Mouse (Mus musculus): ENCODE results near the gene Lpcat2b. TPM values are rescaled to one million over a fixed set of nuclear protein-coding genes. Genes with fewer than 3 reads are reported as not detected.
"Not testable (repeated sequence)": the region's sequence is repeated elsewhere in the genome, so short reads cannot be mapped to it uniquely, and the experiment has no call there.

The Lpcat2b gene
- not detected in 2 replicates for polyA plus RNA-seq (2014; fragmentation: Nextera tagmentation; extraction: Ambion mirVana)

GRCm38 (mm10) chr5:107431249-107431648 is at the start of gene Lpcat2b:
TSS of gene Lpcat2b (plus strand) at chr5:107431549.
- Histone ChIP-seq H3K27ac (ENCODE audit: low read depth) (no peak within 1 kb of the TSS), H3K4me2 (no peak within 1 kb of the TSS), H3K4me3 (ENCODE audit: low read depth, low read length) (no peak within 1 kb of the TSS), H3K9ac (no peak within 1 kb of the TSS), H3K27me3 (ENCODE audit: insufficient read depth, low read length) (no peaks in the 10 kb centered on the region), H3K36me3 (ENCODE audit: insufficient read depth) (no peaks in the 10 kb centered on the region), H3K4me1 (ENCODE audit: insufficient read depth) (no peaks in the 10 kb centered on the region), H3K9me3 (ENCODE audit: low read depth, low read length) (no peaks in the 10 kb centered on the region)
- ATAC-seq (ENCODE audit: insufficient read depth), result no peak
- no peak for TF ChIP-seq CTCF (IDR thresholded peaks at IDR 0.05; ENCODE audit: low read depth)
- no peak for DNase-seq
- WGBS, result 74% methylated on average over 3 of the region's 3 CpGs

GRCm38 (mm10) chr5:107386448-107386847 is 44.9 kb upstream of the Lpcat2b start:
- H3K4me3 ChIP-seq (ENCODE audit: low read depth, low read length); H3K9ac ChIP-seq; H3K27ac ChIP-seq (ENCODE audit: low read depth); H3K4me2 ChIP-seq; H3K9me3 ChIP-seq (ENCODE audit: low read depth, low read length); ATAC-seq (ENCODE audit: insufficient read depth); H3K4me1 ChIP-seq (ENCODE audit: insufficient read depth); DNase-seq; H3K27me3 ChIP-seq (ENCODE audit: insufficient read depth, low read length); H3K36me3 ChIP-seq (ENCODE audit: insufficient read depth): not testable (repeated sequence)
- TF ChIP-seq CTCF (IDR thresholded peaks at IDR 0.05; ENCODE audit: low read depth), result peak; percentile 33; the same call in 1 of the 2 replicates

GRCm38 (mm10) chr5:107387788-107388187 is 43.6 kb upstream of the Lpcat2b start:
- no peak overlapping the region for H3K4me2 ChIP-seq
- 81% methylated on average over 1 of the region's 1 CpGs for WGBS
- DNase-seq (no peak), ATAC-seq (ENCODE audit: insufficient read depth) (no peak)
- no peak for TF ChIP-seq CTCF (IDR thresholded peaks at IDR 0.05; ENCODE audit: low read depth)
- no peak overlapping the region for H3K27ac ChIP-seq (ENCODE audit: low read depth)
- no peaks in the 10 kb centered on the region for H3K27me3 ChIP-seq (ENCODE audit: insufficient read depth, low read length)
- no peak overlapping the region for H3K4me3 ChIP-seq (ENCODE audit: low read depth, low read length)
- no peak overlapping the region for H3K9ac ChIP-seq
- H3K4me1 ChIP-seq (ENCODE audit: insufficient read depth), result no peaks in the 10 kb centered on the region
- H3K9me3 ChIP-seq (ENCODE audit: low read depth, low read length), result no peaks in the 10 kb centered on the region
- no peaks in the 10 kb centered on the region for H3K36me3 ChIP-seq (ENCODE audit: insufficient read depth)

- Histone ChIP-seq H3K36me3 (ENCODE audit: insufficient read depth) (no peaks in the 10 kb centered on the region), H3K27me3 (ENCODE audit: insufficient read depth, low read length) (no peaks in the 10 kb centered on the region), H3K9ac (no peak overlapping the region), H3K4me2 (no peak overlapping the region), H3K4me1 (ENCODE audit: insufficient read depth) (no peaks in the 10 kb centered on the region), H3K27ac (ENCODE audit: low read depth) (no peak overlapping the region), H3K9me3 (ENCODE audit: low read depth, low read length) (no peaks in the 10 kb centered on the region), H3K4me3 (ENCODE audit: low read depth, low read length) (no peak overlapping the region)
- no peak for TF ChIP-seq CTCF (IDR thresholded peaks at IDR 0.05; ENCODE audit: low read depth)
- ATAC-seq (ENCODE audit: insufficient read depth) (no peak), DNase-seq (no peak)
- WGBS, result 88% methylated on average over 2 of the region's 2 CpGs
These were observed 42.0 kb upstream of the Lpcat2b start for GRCm38 (mm10) chr5:107389373-107389772.

- no peak for DNase-seq
- no peak overlapping the region for H3K4me3 ChIP-seq (ENCODE audit: low read depth, low read length)
- H3K36me3 ChIP-seq (ENCODE audit: insufficient read depth), result no peaks in the 10 kb centered on the region
- ATAC-seq (ENCODE audit: insufficient read depth), result no peak
- no peak overlapping the region for H3K27ac ChIP-seq (ENCODE audit: low read depth)
- no peaks in the 10 kb centered on the region for H3K9me3 ChIP-seq (ENCODE audit: low read depth, low read length)
- no peak for TF ChIP-seq CTCF (IDR thresholded peaks at IDR 0.05; ENCODE audit: low read depth)
- no peak overlapping the region for H3K4me2 ChIP-seq
- no peaks in the 10 kb centered on the region for H3K27me3 ChIP-seq (ENCODE audit: insufficient read depth, low read length)
- no peak overlapping the region for H3K9ac ChIP-seq
- WGBS, result 52% methylated on average over 2 of the region's 2 CpGs
- no peaks in the 10 kb centered on the region for H3K4me1 ChIP-seq (ENCODE audit: insufficient read depth)
These were observed 36.9 kb upstream of the Lpcat2b start for GRCm38 (mm10) chr5:107394437-107394836.

GRCm38 (mm10) chr5:107402436-107402835 is 28.9 kb upstream of the Lpcat2b start, which contains the start of gene Ephx4:
TSS of gene Ephx4 (plus strand) at chr5:107402736.
- no peaks in the 10 kb centered on the region for H3K9me3 ChIP-seq (ENCODE audit: low read depth, low read length)
- ATAC-seq (ENCODE audit: insufficient read depth) (no peak), DNase-seq (no peak)
- peak within 1 kb of the TSS; percentile 43 for H3K4me3 ChIP-seq (ENCODE audit: low read depth, low read length)
- 19% methylated on average over 5 of the region's 5 CpGs for whole genome bisulfite sequencing
- H3K4me2 ChIP-seq, result peak within 1 kb of the TSS; percentile 93
- H3K9ac ChIP-seq, result peak within 1 kb of the TSS; percentile 55
- H3K27ac ChIP-seq (ENCODE audit: low read depth), result no peak within 1 kb of the TSS
- peaks cover 31% of the 10 kb centered on the region for H3K27me3 ChIP-seq (ENCODE audit: insufficient read depth, low read length)
- no peak for TF ChIP-seq CTCF (IDR thresholded peaks at IDR 0.05; ENCODE audit: low read depth)
- no peaks in the 10 kb centered on the region for H3K4me1 ChIP-seq (ENCODE audit: insufficient read depth)
- no peaks in the 10 kb centered on the region for H3K36me3 ChIP-seq (ENCODE audit: insufficient read depth)

GRCm38 (mm10) chr5:107403011-107403946 is 28.1 kb upstream of the Lpcat2b start:
- no peak for TF ChIP-seq CTCF (IDR thresholded peaks at IDR 0.05; ENCODE audit: low read depth)
- Histone ChIP-seq H3K4me2 (peak overlapping the region; percentile 93), H3K9me3 (ENCODE audit: low read depth, low read length) (no peaks in the 10 kb centered on the region), H3K4me3 (ENCODE audit: low read depth, low read length) (peak overlapping the region; percentile 43), H3K9ac (peak overlapping the region; percentile 55), H3K27ac (ENCODE audit: low read depth) (no peak overlapping the region), H3K4me1 (ENCODE audit: insufficient read depth) (no peaks in the 10 kb centered on the region), H3K36me3 (ENCODE audit: insufficient read depth) (no peaks in the 10 kb centered on the region), H3K27me3 (ENCODE audit: insufficient read depth, low read length) (peaks cover 31% of the 10 kb centered on the region)
- peak; percentile 83 for ATAC-seq (ENCODE audit: insufficient read depth)
- 1% methylated on average over 79 of the region's 80 CpGs for WGBS
- peak; percentile 36 for DNase-seq

All from lung, embryonic 14.5 days (tissue).